Mouse (Mus musculus): ENCODE results near the gene Pik3c2b. TPM values are rescaled to one million over a fixed set of nuclear protein-coding genes. Genes with fewer than 3 reads are reported as not detected.
"Not testable (repeated sequence)": the region's sequence is repeated elsewhere in the genome, so short reads cannot be mapped to it uniquely, and the experiment has no call there.

Pik3c2b gene
- polyA plus RNA-seq, 1 experiment from 2014 or later, result 6.3 TPM

GRCm38 (mm10) chr1:133034682-133035081 is 10.8 kb upstream of the Pik3c2b start:
- H3K4me2 ChIP-seq; H3K9ac ChIP-seq; H3K27me3 ChIP-seq; ATAC-seq (replicated peaks; ENCODE audit: low FRiP score); H3K4me3 ChIP-seq (replicated peaks); H3K27ac ChIP-seq; H3K36me3 ChIP-seq; H3K4me1 ChIP-seq; H3K9me3 ChIP-seq (replicated peaks): not testable (repeated sequence)
- WGBS, result 71% methylated on average over 7 of the region's 7 CpGs

- peak; percentile 41; the same call in 1 of the 2 replicates for ATAC-seq (replicated peaks; ENCODE audit: low FRiP score)
- WGBS, result 18% methylated on average over 4 of the region's 4 CpGs
Measured at GRCm38 (mm10) chr1:133039505-133039949, 5.9 kb upstream of the Pik3c2b start.

GRCm38 (mm10) chr1:133045861-133046440 is 484 bp downstream of the Pik3c2b start:
- H3K4me2 ChIP-seq, result peak overlapping the region; percentile 97
- no peaks in the 10 kb centered on the region for H3K27me3 ChIP-seq
- H3K9me3 ChIP-seq (replicated peaks), result no peaks in the 10 kb centered on the region
- peak overlapping the region; percentile 82 for H3K27ac ChIP-seq
- peak; percentile 89 for ATAC-seq (replicated peaks; ENCODE audit: low FRiP score)
- H3K4me3 ChIP-seq (replicated peaks), result peak overlapping the region; percentile 81
- H3K36me3 ChIP-seq, result no peaks in the 10 kb centered on the region
- H3K9ac ChIP-seq, result peak overlapping the region; percentile 88
- WGBS, result 0% methylated on average over 67 of the region's 71 CpGs
- H3K4me1 ChIP-seq, result peaks cover 41% of the 10 kb centered on the region

More at GRCm38 (mm10) chr1:133039505-133039949, 5.9 kb upstream of the Pik3c2b start:
- H3K9ac ChIP-seq, result no peak overlapping the region
- no peak overlapping the region for H3K4me2 ChIP-seq
- H3K4me3 ChIP-seq (replicated peaks), result no peak overlapping the region
- no peaks in the 10 kb centered on the region for H3K36me3 ChIP-seq
- H3K9me3 ChIP-seq (replicated peaks), result no peaks in the 10 kb centered on the region
- H3K4me1 ChIP-seq, result no peaks in the 10 kb centered on the region
- H3K27me3 ChIP-seq, result no peaks in the 10 kb centered on the region
- no peak overlapping the region for H3K27ac ChIP-seq

GRCm38 (mm10) chr1:133046441-133046931 is 1.0 kb downstream of the Pik3c2b start:
- WGBS, result under 1% methylated on average over 39 of the region's 40 CpGs
- no peaks in the 10 kb centered on the region for H3K36me3 ChIP-seq
- no peaks in the 10 kb centered on the region for H3K27me3 ChIP-seq
- H3K4me2 ChIP-seq, result peak overlapping the region; percentile 97
- H3K4me3 ChIP-seq (replicated peaks), result peak overlapping the region; percentile 81
- H3K4me1 ChIP-seq, result peaks cover 41% of the 10 kb centered on the region
- H3K9ac ChIP-seq, result peak overlapping the region; percentile 88
- H3K9me3 ChIP-seq (replicated peaks), result no peaks in the 10 kb centered on the region
- peak overlapping the region; percentile 82 for H3K27ac ChIP-seq
- peak; percentile 68 for ATAC-seq (replicated peaks; ENCODE audit: low FRiP score)

GRCm38 (mm10) chr1:133047575-133047974 is 2.1 kb downstream of the Pik3c2b start:
- Histone ChIP-seq H3K9ac (peak overlapping the region; percentile 18; the same call in 1 of the 2 replicates), H3K4me3 (replicated peaks) (peak overlapping the region; percentile 81), H3K36me3 (no peaks in the 10 kb centered on the region), H3K4me2 (peak overlapping the region; percentile 97), H3K4me1 (peaks cover 49% of the 10 kb centered on the region), H3K27me3 (no peaks in the 10 kb centered on the region), H3K9me3 (replicated peaks) (no peaks in the 10 kb centered on the region), H3K27ac (no peak overlapping the region)
- WGBS, result 50% methylated on average over 8 of the region's 8 CpGs
- no peak for ATAC-seq (replicated peaks; ENCODE audit: low FRiP score)

- WGBS, result 59% methylated on average over 2 of the region's 2 CpGs
- Histone ChIP-seq H3K9me3 (replicated peaks) (no peaks in the 10 kb centered on the region), H3K4me3 (replicated peaks) (no peak overlapping the region), H3K4me1 (peaks cover 61% of the 10 kb centered on the region), H3K9ac (no peak overlapping the region), H3K27me3 (no peaks in the 10 kb centered on the region), H3K27ac (no peak overlapping the region), H3K36me3 (no peaks in the 10 kb centered on the region), H3K4me2 (no peak overlapping the region)
- no peak for ATAC-seq (replicated peaks; ENCODE audit: low FRiP score)
Measured at GRCm38 (mm10) chr1:133048690-133049089, 3.2 kb downstream of the Pik3c2b start.

- no peaks in the 10 kb centered on the region for H3K9me3 ChIP-seq (replicated peaks)
- H3K4me1 ChIP-seq, result peaks cover 68% of the 10 kb centered on the region
- H3K9ac ChIP-seq, result no peak overlapping the region
- H3K27ac ChIP-seq, result peak overlapping the region; percentile 42; the same call in 1 of the 2 replicates
- 20% methylated on average over 11 of the region's 11 CpGs for WGBS
- ATAC-seq (replicated peaks; ENCODE audit: low FRiP score), result no peak
- H3K4me2 ChIP-seq, result 0 out of 2 replicates have a peak overlapping the region, but pooled peaks have one; percentile 15
- no peaks in the 10 kb centered on the region for H3K36me3 ChIP-seq
- H3K4me3 ChIP-seq (replicated peaks), result no peak overlapping the region
- no peaks in the 10 kb centered on the region for H3K27me3 ChIP-seq
Measured at GRCm38 (mm10) chr1:133050001-133050431, 4.5 kb downstream of the Pik3c2b start.

- WGBS, result 87% methylated on average over 2 of the region's 2 CpGs
- no peaks in the 10 kb centered on the region for H3K36me3 ChIP-seq
- H3K4me3 ChIP-seq (replicated peaks), result no peak overlapping the region
Measured at GRCm38 (mm10) chr1:133051829-133052228, 6.4 kb downstream of the Pik3c2b start.

GRCm38 (mm10) chr1:133053034-133053433 is 7.6 kb downstream of the Pik3c2b start:
- no peaks in the 10 kb centered on the region for H3K9me3 ChIP-seq (replicated peaks)
- no peak overlapping the region for H3K4me2 ChIP-seq
- H3K4me3 ChIP-seq (replicated peaks), result no peak overlapping the region
- H3K9ac ChIP-seq, result no peak overlapping the region
- no peaks in the 10 kb centered on the region for H3K27me3 ChIP-seq
- ATAC-seq (replicated peaks; ENCODE audit: low FRiP score), result no peak
- peaks cover 54% of the 10 kb centered on the region for H3K4me1 ChIP-seq
- H3K27ac ChIP-seq, result no peak overlapping the region
- 20% methylated on average over 5 of the region's 5 CpGs for WGBS
- H3K36me3 ChIP-seq, result no peaks in the 10 kb centered on the region

More at GRCm38 (mm10) chr1:133051829-133052228, 6.4 kb downstream of the Pik3c2b start:
- Histone ChIP-seq H3K9ac (no peak overlapping the region), H3K4me2 (no peak overlapping the region), H3K27ac (no peak overlapping the region), H3K27me3 (no peaks in the 10 kb centered on the region), H3K4me1 (peaks cover 59% of the 10 kb centered on the region), H3K9me3 (replicated peaks) (no peaks in the 10 kb centered on the region)
- no peak for ATAC-seq (replicated peaks; ENCODE audit: low FRiP score)

GRCm38 (mm10) chr1:133054326-133054725 is 8.9 kb downstream of the Pik3c2b start:
- no peak for ATAC-seq (replicated peaks; ENCODE audit: low FRiP score)
- Histone ChIP-seq H3K4me1 (peaks cover 49% of the 10 kb centered on the region), H3K27ac (0 out of 2 replicates have a peak overlapping the region, but pooled peaks have one; percentile 32), H3K27me3 (no peaks in the 10 kb centered on the region), H3K9me3 (replicated peaks) (no peaks in the 10 kb centered on the region), H3K4me2 (no peak overlapping the region), H3K4me3 (replicated peaks) (no peak overlapping the region), H3K9ac (no peak overlapping the region), H3K36me3 (no peaks in the 10 kb centered on the region)
- 59% methylated on average over 8 of the region's 8 CpGs for WGBS

GRCm38 (mm10) chr1:133057345-133058034 is 12.0 kb downstream of the Pik3c2b start:
- 46% methylated on average over 7 of the region's 7 CpGs for WGBS
- Histone ChIP-seq H3K27ac (0 out of 2 replicates have a peak overlapping the region, but pooled peaks have one; percentile 22), H3K36me3 (no peaks in the 10 kb centered on the region), H3K9ac (no peak overlapping the region), H3K4me1 (peaks cover 47% of the 10 kb centered on the region), H3K4me3 (replicated peaks) (no peak overlapping the region), H3K27me3 (no peaks in the 10 kb centered on the region), H3K9me3 (replicated peaks) (no peaks in the 10 kb centered on the region), H3K4me2 (no peak overlapping the region)
- ATAC-seq (replicated peaks; ENCODE audit: low FRiP score), result no peak

- Histone ChIP-seq H3K27me3 (no peaks in the 10 kb centered on the region), H3K36me3 (peaks cover 11% of the 10 kb centered on the region; the same call in 1 of the 2 replicates), H3K9me3 (replicated peaks) (peaks cover 3% of the 10 kb centered on the region; the same call in 1 of the 2 replicates), H3K4me1 (peaks cover 27% of the 10 kb centered on the region), H3K27ac (no peak overlapping the region), H3K9ac (no peak overlapping the region), H3K4me3 (replicated peaks) (no peak overlapping the region), H3K4me2 (no peak overlapping the region)
- WGBS, result 34% methylated on average over 2 of the region's 2 CpGs
- ATAC-seq (replicated peaks; ENCODE audit: low FRiP score), result no peak
Measured at GRCm38 (mm10) chr1:133059592-133059991, 14.1 kb downstream of the Pik3c2b start.
